Mouse (Mus musculus) E14TG2a.4 (cell line): ENCODE results near the gene Igsf21.

Experiments used
- CTCF ChIP-seq: conservative IDR thresholded peaks from 2 replicates; pipeline ENCODE4 v1.5.1; 2014; ENCODE audit warnings: low read length
- NANOG ChIP-seq: IDR thresholded peaks from 2 replicates; pipeline ENCODE4 v1.6.1; 2014; ENCODE audit warnings: borderline replicate concordance, low read length, mixed read lengths

DNA sequence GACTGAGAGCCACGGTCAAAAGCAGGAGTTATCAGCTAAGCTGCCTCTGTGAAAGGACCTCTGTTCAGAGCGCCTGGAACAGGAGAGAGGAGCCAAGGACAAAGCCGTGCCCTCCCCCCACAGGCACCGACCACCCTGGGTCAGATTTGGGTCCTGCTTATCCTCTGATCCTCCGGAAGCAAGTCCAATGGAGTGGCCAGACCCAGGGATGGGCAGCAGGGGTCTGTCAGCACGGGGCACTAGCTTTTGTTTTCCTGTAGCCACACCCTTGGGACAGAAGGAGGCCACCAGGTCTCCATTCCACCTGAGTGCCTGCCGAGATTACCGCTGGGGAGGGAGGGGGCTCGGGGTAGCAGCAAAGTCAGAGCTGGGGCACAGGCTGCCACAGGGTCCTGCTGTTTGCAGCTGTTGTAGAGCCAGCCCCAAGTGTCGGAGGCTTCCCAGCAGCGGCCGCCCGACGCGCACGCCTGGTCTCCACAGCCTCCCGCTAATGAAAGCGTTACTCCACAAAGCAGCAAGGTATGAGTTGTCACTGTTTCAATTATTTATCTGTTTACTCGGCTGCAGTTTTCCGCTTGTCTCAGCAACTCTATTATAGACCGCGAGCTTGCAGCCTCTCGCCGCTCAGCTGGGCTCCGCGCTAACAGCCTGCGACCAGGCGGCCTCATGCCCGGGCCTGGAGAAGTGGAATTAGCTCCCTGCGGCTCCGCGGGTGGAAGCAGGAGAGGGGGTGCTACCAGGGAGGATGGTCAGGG lies 137.5 kb downstream of the Igsf21 start:
- TF ChIP-seq CTCF (no peak), NANOG (no peak)
